Mouse (Mus musculus) erythroblast, embryonic 14.5 days (primary cell): Measurements from ENCODE around the gene Slc38a10.

Experiments
- GATA1 ChIP-seq: IDR thresholded peaks from 2 replicates; pipeline ENCODE4 v1.6.1; 2012; ENCODE audit warnings: low read length, inconsistent platforms, mixed read lengths
- TAL1 ChIP-seq: IDR thresholded peaks from 3 replicates; pipeline ENCODE4 v1.6.1; 2012; ENCODE audit warnings: low read length, inconsistent platforms, mixed read lengths

DNA sequence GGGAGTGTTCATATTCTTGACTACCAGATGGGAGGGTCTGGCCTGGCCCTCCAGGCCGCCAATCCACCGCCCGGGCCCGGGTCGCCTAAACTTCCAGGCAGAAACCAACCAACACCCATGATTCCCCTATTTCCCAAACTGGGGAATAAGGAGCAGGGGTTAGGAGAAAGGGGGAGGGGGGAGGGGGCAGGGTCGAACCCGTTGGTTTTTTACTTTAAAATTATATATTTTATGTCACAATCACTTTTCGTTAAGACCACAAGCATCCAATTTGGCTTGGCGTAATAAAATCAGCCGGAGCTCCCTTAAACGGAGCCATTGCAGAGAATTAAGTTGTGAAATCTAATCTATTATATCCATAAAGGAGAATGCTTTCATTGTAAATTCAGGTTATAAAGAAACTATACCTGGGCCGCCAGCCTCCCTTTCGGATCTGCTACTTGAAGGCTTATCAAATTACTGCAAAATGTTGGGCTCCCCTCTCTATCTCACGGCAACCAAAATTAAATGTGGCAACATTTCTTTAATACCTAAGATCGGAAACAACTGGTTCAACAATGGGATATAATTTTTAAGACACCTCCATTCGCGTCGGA is 35.1 kb upstream of the Slc38a10 start:
- TF ChIP-seq GATA1 (no peak), TAL1 (no peak)
